Mouse (Mus musculus) Patski (cell line): ENCODE measurements around the gene Ammecr1. TPM values are rescaled to one million over a fixed set of nuclear protein-coding genes. Genes with fewer than 3 reads are reported as not detected.

ENCODE experiments used
- ATAC-seq: fragments of 100-300 bp; one replicate; pipeline ENCODE4 v1.8.0; 2021
- CTCF ChIA-PET: fragments of 350-600 bp; sonication (Branson Sonifier 250); formaldehyde crosslinking; loops from one replicate; lab custom pipeline; 2022; ENCODE audit warnings: inconsistent platforms; lab: Charles Lee
- POLR2A ChIA-PET: fragments of 350-600 bp; sonication (Branson Sonifier 250); formaldehyde crosslinking; loops from one replicate; lab custom pipeline; 2022; ENCODE audit warnings: antibody characterized with exemption, inconsistent platforms; lab: Charles Lee
- DNase-seq: peaks from one replicate; pipeline ENCODE4 v3.0.0-alpha.2; 2011; ENCODE audit warnings: low read depth, low spot score
- H3K27me3 ChIP-seq: fragments of 371-371 bp; one replicate; pipeline ENCODE4 v1.5.1; 2021
- CTCF ChIP-seq: fragments of 100-300 bp; IDR thresholded peaks from one replicate; pipeline ENCODE4 v1.5.1; 2021
- in situ Hi-C: fragments of 300-500 bp; cut with MboI; formaldehyde crosslinking; loops from 3 replicates; pipeline ENCODE4 v1.11.1; 2018; ENCODE audit warnings: low pct_unique_long_range_greater_than_20kb, mixed read lengths
- polyA plus RNA-seq: library from polyadenylated mRNA; unstranded; gene quantifications from one replicate; pipeline ENCODE4 v1.2.3, GENCODE M21; 2021

The Ammecr1 gene
- polyA plus RNA-seq, 1 experiment from 2014 or later = 12.6 TPM

DNA sequence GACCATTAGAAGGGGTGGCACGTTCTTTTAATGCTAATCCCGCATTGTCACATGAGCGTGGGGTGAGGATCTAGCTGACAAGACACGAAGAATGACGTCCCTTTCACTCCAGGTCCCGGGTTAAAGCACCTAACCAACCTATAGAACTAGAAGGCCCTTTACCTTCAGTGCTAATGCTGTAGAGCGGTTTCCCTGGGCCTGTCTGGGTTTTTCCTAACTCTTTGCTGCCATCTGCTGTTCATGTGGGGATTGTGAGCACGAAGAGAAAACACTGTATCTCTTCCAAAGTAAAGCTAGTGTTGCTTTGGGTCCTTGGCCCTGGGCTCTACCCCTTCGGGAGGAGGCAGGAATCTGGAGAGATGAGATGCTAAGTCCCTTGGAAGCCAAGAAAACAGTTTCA is 158.1 kb downstream of the Ammecr1 start:
- peak; percentile 62 for TF ChIP-seq CTCF
- H3K27me3 ChIP-seq = no peaks in the 10 kb centered on the region
- DNase-seq (no peak), ATAC-seq (no peak)
- in situ Hi-C loops = loop anchor here (5.0 kb wide), 1 partner anchor 256 kb away; no protein-coding TSS in a partner anchor
- ChIA-PET CTCF (interaction anchor here (1.1 to 2.6 kb wide), 2 partner anchors 11 to 32 kb away, joined by 3 to 7 read pairs; no protein-coding TSS in a partner anchor), POLR2A (interaction anchor here (0.5 kb wide), 1 partner anchor 226 kb away, joined by 3 read pairs; no protein-coding TSS in a partner anchor)

DNA sequence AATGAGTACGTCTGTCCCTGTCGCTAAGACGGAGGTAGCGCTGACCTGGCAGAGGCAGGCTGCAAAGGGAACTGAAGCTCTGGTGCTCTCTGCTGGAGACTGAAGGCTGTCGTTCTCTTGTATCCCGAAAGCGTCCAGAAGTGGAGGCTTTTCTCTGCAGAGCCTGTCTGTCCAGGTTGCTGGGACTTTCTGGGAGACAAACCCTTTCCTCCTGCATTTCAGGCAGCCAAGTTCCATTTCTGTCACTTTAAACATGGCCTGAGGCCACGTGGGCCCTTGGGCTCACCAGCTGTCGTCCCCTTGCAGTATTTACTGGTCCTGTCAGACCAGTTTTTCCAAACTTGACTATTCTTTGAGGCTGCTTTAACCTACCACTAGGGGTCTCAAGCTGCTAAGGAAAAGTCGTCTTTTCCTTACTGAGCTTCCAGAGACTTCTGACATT is 159.9 kb downstream of the Ammecr1 start:
- H3K27me3 ChIP-seq = no peaks in the 10 kb centered on the region
- ATAC-seq (no peak), DNase-seq (no peak)
- peak; percentile 43 for TF ChIP-seq CTCF
- POLR2A ChIA-PET = no interaction called here
- CTCF ChIA-PET = interaction anchor here (2.6 kb wide), 1 partner anchor 10 kb away, joined by 7 read pairs; no protein-coding TSS in a partner anchor
- in situ Hi-C loops = loop anchor here (5.0 kb wide), 1 partner anchor 254 kb away; no protein-coding TSS in a partner anchor

DNA sequence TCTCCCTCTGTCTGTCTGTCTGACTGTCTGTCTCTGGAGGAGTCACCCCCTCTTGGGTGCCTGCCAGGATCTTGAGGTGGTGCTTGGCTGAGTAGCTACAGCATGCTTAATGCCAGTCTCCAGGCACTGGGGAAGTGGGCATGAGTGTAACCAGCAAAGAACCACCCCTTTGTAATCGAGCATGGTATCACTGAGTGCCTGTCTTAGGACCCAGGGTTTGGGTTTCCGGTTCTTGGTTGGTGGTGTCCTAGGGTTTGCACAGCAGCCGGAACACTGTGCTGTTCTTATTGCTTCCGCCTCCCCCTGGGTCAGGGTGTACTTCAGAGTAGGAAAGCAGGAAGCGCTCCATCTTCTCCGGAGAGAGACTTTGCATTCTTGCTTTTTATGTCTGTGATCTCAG is 160.4 kb downstream of the Ammecr1 start:
- H3K27me3 ChIP-seq = no peaks in the 10 kb centered on the region
- ATAC-seq = no peak
- no peak for DNase-seq
- no peak for TF ChIP-seq CTCF
- ChIA-PET CTCF (interaction anchor here (2.6 kb wide), 1 partner anchor 9 kb away, joined by 7 read pairs; no protein-coding TSS in a partner anchor), POLR2A (no interaction called here)
- in situ Hi-C loops = loop anchor here (5.0 kb wide), 1 partner anchor 254 kb away; no protein-coding TSS in a partner anchor

DNA sequence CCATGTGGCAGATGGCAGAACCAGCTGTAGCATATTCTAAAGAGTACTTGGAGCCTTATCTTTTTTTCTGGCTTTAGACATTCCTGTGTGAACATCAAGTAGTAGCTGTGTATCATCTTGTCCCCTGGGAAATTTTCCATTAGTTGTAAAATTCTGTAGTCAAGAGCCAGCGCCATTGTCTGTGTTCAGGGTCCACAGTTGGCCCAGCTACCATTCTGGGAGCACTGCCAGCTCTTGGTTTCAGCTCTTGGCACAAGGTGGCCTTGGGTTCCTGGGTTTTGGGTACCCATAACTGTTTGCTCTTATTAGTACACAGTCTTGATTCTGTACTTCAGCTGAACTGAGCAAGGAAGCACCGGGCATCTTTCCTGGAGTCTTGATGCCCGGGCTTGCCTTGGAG is 161.9 kb downstream of the Ammecr1 start:
- no peak for TF ChIP-seq CTCF
- DNase-seq = no peak
- ChIA-PET POLR2A (interaction anchor here (0.7 kb wide), 1 partner anchor 249 kb away, joined by 4 read pairs; no protein-coding TSS in a partner anchor), CTCF (no interaction called here)
- no peaks in the 10 kb centered on the region for H3K27me3 ChIP-seq
- in situ Hi-C loops = no loop called here
- no peak for ATAC-seq

Other genes with a start within 250 kb of the Ammecr1 start
- gene Rtl9, start 132.9 kb upstream of the Ammecr1 start, polyA plus RNA-seq = 0.04 TPM